Mouse (Mus musculus) spleen, postnatal 14 days (tissue): ENCODE measurements around the gene Txlng.
"Not testable (repeated sequence)": the region's sequence is repeated elsewhere in the genome, so short reads cannot be mapped to it uniquely, and the experiment has no call there.

Source experiments
- DNase-seq, 2 experiments: peaks; one replicate each; pipeline ENCODE4 v3.0.0; 2021 to 2022; ENCODE audit warnings: low spot score in 2 of 2

Txlng gene

DNA sequence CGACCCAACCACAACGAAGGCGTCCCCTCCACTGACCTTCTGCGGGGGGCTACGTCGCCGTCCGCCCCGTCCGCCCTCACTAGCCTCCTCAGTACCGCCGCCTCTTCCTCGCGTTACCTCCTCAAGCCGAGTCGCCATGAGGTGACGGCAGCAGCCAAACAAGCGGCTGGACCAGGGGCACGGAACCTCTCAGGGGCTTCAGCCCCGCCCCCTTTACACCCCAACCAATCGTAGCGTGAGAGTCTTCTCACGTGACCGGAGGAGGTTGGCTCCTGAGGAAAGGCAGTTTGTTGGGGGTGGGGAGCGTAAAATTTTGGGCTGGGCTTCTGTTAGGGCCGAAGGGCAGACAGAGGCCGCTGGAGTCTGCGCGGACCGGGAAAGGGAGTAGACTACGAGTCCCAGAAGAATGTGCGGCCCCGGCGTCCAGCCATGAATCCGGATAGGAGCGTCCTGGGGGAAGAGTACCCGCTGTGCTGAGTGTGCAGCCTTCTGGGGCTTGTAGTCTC, at the start of gene Txlng:
Txlng (minus strand) TSS at position 252 of the 506 bp plus-strand sequence.
- peak; percentile 82 to 84 for DNase-seq

DNA sequence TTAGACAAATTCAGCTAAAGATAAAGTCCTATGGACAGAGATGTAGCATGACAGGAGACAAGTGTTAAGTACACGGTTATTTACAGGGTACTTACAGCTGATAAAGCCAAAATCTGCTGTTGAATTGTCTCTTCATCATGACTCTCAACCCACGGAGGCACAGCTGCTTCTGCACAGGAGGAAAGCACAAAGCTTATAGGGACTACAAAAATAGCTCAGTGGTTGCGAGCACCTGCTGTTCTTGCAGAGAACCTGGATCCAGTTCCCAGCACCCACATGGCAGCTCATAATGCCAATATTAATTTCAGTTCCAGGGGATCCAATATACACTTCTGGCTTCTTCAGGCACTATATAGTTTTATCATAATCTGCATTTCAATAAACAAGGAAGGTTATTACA, 49.0 kb upstream of the Txlng start:
- no peak for DNase-seq

DNA sequence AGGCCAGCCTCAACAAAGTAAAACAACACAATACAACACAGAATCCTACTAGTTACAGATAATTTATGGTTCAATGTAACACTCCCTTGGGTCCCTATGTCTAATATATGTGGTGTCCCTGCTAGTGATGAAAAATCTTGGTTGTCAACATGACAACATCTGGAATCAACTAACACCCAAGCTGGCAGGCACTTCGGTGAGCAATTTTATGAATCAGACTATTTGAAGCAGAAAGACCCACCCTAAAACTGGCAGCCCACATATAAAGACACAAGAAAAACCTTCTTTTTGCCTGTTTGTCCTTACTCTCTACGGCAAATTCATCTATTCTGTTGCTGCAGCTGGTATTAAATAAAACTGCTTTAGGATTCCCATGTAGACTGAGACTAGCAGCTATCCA, 44.5 kb upstream of the Txlng start:
- DNase-seq: no peak

DNA sequence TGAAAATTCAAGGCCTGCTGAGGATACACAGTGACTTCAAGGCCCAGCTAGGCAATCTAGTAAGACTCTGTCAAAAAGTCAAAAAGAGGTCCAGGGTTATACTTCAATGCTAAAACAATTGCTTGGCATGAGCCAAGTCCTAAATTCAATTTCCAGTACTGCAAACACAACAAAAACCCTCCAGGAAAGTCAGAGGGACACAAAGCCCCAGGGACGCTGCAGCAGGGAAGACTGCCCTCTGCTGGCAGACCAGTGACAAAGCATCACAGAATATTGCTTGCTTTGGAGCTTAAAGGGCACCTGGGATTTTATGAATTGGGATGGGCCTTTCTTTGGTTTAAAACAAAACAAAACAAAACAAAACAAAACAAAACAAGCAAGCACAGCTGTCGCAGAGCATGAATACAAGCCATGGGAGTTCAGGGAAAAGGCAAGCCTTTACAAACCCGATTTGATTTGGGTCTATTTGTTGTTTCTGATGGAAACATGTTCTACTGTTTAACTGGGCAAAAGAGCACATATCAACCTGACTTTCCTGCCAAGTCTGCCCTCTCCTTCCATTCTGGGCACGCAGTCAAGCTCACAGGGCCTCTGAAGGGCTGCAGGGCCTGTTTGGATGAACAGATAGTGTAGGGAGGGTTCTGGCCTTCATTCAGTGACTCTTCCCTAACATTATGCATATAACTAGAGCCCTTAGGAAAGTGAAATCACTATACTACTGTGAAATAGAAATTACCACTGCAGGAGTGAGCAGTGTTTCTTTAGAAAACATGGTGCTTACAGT, 42.7 kb upstream of the Txlng start:
- DNase-seq: no peak

DNA sequence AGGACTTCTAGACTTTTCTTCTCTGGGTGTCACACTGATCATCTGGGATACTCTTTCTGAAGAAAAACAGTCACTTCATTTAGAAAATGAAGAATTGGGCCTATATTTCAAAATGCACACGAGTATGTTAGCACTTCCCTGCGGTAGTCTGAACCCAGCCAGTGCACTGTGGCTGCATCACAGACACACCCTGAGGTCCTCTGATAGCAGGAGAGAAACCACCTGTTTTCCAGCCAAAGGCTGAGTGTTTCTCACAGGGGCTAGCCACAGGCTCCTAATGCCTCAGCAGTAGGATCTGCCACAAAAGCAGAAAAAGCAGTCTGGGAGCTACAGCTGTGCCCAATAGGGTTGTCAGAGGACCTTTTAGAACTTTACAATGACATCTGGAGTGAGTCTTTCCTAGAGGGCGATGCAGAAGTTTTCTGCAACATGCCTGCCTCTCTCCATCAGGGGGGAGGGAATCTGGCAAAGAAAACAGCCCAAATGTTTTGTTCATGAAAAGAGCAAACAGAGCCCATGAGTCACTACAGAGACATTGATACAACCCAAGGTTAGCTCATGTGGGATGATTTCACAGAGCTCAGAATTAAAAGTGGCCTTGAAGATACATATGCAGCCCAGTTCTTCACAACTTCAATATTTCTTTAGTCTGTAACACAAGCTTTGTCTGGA, 39.2 kb upstream of the Txlng start:
- no peak for DNase-seq

DNA sequence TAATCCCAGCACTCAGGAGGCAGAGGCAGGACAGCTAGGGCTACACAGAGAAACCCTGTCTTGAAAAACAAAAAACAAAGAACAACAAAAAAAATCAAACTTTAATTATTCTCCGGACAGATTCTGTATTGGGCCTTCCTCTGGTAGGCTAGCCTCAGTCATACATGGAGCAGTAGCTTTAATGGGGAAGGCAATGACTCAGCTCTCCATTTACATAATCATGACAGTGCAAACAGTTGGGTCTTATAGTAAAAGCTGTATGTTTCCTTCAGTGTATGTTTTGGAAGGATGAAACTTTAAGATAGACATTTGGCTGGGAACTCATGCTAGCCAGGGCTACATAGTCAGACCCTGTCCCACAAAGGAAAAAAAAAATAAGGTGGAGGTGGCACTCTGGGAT, 19.4 kb upstream of the Txlng start:
- no peak for DNase-seq

DNA sequence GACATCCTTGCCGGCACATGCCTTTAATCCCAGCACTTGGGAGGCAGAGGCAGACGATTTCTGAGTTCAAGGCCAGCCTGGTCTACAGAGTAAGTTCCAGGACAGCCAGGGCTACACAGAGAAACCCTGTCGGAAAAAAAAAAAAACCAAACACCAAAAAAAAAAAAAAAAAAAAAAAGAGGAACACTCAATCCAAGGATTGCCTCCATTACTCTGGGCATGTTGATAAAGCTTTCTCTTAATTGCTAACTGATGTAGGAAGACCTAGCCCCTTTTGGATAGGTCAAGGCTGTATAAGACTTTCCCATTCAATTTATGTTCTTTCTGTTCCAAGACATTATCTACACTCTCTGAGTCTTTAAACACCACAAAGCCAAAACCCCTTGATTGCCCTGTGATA, 16.3 kb upstream of the Txlng start:
- DNase-seq: no peak

DNA sequence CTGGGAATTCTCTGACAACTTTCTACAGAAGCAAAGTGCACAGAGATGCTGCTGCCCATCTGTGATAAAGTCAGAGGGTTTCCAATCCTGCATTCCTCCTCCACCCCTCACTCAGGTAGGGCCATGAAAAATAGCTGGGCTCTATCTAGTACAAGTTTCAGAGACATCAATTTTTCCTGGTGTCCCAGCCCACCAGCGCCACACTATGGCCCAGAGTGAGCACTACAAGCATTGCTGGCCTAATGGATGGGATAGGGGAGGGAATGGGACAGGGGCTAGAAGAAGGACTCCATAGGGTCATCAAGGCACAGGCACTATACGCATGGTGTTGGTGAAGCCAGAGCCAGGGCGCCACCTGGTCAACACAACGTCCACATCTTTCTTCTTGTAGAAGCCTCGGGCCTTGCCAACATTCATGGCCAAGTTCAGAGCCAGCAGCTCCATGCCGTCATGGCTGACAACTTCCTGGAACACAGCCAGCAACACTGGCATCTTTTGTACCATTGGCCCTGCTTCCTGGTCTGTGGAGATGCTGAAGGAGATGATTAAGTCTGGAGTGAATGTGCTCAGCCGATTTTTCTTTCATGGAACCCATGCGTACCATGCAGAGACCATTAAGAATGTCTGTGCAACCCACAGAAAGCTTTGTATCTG, 15.3 kb upstream of the Txlng start:
- DNase-seq: no peak

DNA sequence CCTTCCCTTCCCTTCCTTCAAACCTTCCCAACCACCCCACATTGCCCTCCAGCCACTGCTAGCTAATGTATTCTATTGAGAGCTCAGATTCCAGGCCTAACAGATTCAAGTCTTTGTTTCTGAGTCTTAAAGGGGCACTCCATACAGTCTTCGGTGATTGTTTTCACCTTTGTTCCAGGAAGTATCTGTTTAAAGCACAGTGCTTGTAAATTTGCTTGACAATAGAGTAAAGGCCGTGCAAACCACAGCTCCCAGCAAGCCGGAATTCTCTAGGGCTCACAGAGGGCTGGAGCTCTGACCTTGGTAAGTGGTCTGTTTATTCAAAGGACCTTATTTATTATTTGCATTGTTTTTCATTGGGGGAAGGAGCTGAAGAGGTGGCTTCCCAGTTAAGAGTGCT, 2.8 kb upstream of the Txlng start:
- no peak for DNase-seq

DNA sequence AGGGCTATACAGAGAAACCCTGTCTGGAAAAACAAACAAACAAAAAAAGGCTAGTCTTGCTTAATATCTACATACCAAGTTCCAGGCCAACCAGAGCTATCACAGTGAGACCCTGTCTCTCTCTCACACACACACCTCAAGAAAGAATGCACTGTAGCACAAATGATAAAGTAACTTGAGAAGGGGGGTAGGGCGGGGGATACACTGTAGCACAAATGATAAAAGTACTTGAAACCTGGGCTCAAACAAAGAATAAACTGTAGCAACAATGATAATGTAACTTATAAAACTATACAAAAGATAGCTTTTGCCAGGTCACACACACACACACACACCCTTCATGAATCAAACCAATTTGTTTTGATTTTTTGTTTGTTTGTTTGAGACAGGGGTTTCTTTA, 2.3 kb upstream of the Txlng start:
- DNase-seq: no peak

DNA sequence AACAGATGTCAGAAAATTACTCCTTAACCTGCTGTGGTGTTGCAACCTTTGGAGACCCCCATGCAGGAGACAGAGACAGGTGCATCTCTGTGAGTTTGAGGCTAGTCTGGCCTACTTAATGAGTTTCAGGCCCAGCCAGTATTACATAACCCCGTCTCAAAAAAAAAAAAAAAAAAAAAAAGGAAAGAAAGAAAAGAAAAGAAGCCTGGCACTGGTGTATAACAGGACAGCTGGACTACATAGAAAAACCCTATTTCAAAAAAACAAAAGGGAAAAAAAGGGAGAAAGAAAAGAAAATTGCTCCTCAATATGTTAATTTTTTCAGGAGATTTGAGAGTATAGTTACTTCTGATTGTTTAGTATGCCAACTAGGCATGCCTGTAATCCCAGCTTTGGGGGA, 1.8 kb upstream of the Txlng start:
- DNase-seq: no peak

DNA sequence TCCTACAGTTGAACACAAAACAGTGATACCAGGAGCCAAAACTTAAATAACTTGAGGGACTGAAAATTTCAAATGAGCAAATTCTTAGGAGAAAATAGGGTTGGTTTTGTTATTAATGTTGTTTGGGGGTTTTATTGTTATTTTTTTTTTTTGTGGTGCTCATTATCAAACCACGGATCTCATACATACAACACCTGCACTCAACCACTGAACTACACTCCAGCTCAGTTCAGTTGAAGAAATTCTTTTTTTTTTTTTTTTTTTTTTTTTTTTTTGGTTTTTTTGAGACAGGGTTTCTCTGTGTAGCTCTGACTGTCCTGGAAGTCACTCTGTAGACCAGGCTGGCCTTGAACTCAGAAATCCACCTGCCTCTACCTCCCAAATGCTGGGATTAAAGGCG, 1.1 kb upstream of the Txlng start:
- not testable (repeated sequence) for DNase-seq

DNA sequence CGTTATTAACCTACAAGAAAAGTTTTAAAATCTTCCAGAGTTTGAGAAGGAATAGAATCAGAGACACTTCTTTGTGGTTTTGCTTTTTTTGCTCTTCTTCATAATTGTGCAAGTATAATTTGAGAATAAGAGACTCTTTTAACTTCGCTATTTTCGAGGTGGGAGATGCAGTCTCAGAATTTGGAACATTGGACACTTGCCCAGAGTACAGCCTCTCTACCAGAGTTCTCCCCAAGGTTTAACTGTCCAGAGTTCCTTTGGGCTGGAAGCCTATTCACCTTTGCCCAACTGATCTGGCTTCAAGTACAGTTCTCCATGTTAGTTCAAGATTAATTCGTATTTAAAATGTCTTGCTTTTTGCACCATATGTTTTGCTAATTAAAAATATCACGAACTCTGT, 487 bp upstream of the Txlng start:
- no peak for DNase-seq

DNA sequence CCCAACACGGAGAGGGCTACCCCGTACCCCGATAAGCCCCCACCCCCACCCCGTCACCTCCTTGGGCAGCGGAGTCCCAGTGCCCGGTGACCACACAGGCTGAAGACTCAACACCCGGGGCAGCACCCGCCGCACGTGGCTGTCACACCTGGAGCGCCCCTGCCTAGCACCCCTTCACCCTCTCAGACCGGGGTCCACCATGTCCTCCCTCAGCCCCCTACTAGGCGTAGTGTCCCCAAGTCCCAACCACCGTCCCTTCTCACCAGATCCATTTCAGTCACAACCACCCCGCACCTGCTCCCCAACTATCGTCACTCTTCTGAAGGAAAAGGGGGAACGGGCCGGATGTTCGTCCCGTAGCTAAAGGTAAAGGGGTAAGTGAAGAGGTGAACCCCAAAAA, 471 bp downstream of the Txlng start:
- peak; percentile 3 to 6 for DNase-seq

DNA sequence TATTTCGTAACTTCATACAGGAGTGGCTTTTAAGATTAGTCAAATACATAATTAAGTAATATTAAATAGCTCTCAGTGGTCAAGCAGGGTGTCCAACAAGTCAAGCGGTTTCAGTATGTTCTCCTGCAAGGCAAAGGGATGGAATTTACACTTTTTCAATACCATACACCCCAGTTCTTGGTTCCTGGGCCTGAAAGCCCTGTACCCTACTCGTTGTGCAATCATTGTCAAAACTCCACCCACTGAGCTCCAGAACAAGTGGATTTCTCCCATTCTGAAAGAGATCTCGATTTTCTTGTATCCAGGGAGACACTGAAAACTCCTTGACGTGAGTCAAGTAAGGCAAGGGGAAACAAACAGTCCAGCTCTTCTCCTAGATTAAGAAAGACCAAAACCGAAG, 1.2 kb downstream of the Txlng start:
- no peak for DNase-seq

DNA sequence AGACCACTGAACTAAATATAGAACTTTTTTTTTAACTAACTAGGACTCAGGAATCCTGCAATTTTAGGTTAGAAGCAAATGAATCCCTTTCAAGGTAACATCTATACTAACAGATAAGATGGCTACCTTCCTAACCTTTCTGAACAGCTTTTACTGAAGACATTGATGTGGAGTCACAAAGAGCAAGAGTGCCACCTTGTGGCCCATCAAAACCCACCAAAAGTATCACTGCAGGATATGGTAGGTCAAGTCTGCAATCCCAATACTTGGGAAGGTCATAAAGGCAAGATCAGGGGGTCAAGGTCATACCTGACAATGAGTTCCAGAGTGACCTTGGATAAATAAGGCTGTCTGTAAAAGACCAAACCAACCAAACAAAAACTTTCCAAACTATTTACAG, 28.9 kb downstream of the Txlng start:
- peak; percentile 7 to 25 for DNase-seq

DNA sequence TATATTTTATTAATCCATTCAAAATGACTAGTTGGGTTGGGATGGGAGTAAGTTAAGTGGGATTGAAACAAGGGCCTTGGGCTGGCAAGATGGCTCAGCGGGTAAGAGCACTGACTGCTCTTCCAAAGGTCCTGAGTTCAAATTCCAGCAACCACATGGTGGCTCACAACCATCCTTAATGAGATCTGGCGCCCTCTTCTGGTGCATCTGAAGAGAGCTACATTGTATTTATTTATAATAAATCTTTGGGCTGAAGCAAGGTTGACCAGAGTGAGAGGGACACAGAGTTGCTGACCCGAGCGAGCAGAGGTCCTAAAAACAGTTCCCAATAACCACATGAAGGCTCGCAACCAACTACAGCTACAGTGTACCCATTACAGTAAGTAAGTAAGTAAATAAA, 37.9 kb downstream of the Txlng start:
- peak in 1 of 2 experiments; percentile 1 for DNase-seq

DNA sequence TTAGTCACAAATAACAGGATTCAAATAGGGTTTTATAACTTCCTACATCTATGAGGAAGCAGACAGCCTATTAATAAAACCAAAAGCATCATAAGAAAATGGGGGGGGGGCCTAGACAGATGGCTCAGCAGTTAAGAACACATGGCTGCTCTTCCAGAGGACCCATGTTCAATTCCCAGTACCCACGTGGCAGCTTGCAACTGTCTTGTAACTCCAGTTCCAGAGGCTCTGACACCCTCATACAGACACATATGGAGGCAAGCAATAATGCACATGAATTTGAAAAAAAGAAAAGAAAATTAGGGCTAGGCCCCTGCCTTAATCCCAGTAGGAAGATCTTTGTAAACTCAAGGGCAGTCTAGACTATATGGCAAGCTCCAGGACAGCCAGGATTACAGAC, 40.9 kb downstream of the Txlng start:
- DNase-seq: no peak

DNA sequence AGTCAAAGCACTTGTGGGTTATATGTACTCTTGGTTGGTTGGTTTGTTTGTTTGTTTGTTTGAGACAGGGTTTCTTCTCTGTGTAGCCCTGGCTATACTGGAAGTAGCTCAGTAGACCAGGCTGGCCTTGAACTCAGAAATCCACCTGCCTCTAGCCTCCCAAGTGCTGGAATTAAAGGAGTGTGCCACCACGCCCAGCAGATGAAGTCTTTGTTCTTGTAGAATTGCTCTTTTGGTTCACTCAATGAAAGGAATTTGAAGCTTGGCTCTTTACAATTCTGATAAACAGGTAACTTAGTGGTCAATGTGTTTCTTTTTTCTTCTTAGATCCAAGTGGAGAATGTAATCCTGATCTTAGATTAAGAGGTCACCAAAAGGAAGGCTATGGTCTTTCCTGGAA, 58.5 kb downstream of the Txlng start:
- no peak for DNase-seq

DNA sequence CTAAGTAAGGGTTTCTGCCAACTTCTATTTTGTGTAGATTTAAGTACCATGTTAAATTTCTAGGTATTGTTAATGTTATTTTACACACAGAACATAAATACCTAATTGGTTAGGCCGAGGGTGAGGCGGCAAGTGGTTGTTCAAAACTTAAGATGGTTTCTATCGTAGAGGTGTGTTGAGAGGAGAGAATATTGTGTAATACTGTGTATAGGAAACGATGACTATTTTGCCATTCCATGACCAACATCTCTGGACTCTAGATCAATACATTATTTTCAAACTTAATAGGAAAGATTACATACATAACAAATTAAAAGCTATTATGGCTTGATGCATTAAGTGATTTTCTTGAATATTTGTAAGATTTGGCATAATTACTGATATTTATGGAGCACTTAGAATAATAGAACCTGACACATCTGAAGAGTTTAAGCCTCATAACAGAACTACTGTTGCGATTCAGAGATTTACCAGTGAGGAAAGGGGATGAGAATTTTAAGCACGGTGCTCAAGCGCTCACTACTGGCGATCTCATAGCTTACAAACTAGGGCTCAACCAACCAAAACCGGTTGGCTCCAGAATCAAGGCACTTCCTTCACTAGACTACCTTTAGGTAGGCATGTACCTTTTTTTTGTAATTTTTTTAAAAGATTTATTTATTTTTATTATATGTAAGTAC, 67.4 kb downstream of the Txlng start:
- DNase-seq: no peak

DNA sequence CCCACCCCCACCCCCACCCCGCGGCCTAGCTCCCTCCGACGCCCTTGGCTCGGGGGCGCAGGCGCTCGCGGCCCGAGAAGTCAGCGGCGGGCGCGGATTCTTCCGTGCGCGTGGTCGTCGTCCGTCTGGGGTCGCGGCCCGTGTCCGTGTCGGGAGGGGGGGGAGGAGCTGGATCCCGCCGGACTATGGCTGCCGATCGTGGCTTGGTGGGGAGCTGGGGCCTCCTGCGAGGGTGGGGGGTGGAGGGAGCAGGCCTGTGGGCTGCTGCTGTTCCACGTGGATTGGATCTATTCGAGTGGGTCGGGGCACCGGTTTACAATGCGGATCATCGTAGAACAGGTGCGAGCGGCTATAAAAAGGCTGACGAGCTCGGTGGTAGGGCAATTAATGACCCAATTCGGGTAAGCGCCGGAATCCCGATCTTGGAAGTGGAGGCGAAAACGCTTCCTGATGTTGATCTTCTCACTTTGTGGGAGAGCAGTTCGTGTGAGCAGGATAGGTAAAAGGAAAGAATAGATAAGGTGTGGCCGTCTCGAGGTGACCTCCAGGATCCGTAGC, 68.2 kb downstream of the Txlng start:
- peak; percentile 4 to 5 for DNase-seq
